Mouse (Mus musculus) limb, embryonic 12.5 days (tissue): Measurements from ENCODE around the gene Tmub1. TPM values are rescaled to one million over a fixed set of nuclear protein-coding genes. Genes with fewer than 3 reads are reported as not detected.
"Not testable (repeated sequence)": the region's sequence is repeated elsewhere in the genome, so short reads cannot be mapped to it uniquely, and the experiment has no call there.

Experiments used
- ATAC-seq: fragments of 200-750 bp; cut with Nextera tagmentation; 2 replicates; pipeline ENCODE4 v1.8.0; 2017; ENCODE audit warnings: low read depth, moderate TSS enrichment; ENCODE audit not compliant: insufficient number of reproducible peaks, insufficient read depth, low FRiP score, low TSS enrichment
- H3K27ac ChIP-seq: fragments of 300-500 bp; sonication (generic); 2 replicates; pipeline ENCODE4 v1.5.1; 2016; ENCODE audit warnings: mild to moderate bottlenecking, moderate library complexity
- H3K27me3 ChIP-seq: fragments of 300-500 bp; sonication (generic); 2 replicates; pipeline ENCODE4 v1.6.1; 2016; ENCODE audit warnings: mild to moderate bottlenecking, moderate library complexity
- H3K36me3 ChIP-seq: fragments of 300-500 bp; sonication (generic); 2 replicates; pipeline ENCODE4 v1.6.1; 2016; ENCODE audit warnings: mild to moderate bottlenecking, moderate library complexity
- H3K4me1 ChIP-seq: fragments of 300-500 bp; sonication (generic); replicated peaks from 2 replicates; pipeline ENCODE4 v1.6.1; 2016
- H3K4me2 ChIP-seq: fragments of 300-500 bp; sonication (generic); 2 replicates; pipeline ENCODE4 v1.6.1; 2016; ENCODE audit warnings: mild to moderate bottlenecking, moderate library complexity
- H3K4me3 ChIP-seq: fragments of 300-500 bp; sonication (generic); replicated peaks from 2 replicates; pipeline ENCODE4 v1.5.1; 2016; ENCODE audit warnings: mild to moderate bottlenecking
- H3K9ac ChIP-seq: fragments of 300-500 bp; sonication (generic); replicated peaks from 2 replicates; pipeline ENCODE4 v1.6.1; 2016; ENCODE audit warnings: mild to moderate bottlenecking, moderate library complexity
- H3K9me3 ChIP-seq: fragments of 300-500 bp; sonication (generic); 2 replicates; pipeline ENCODE4 v1.6.1; 2016; ENCODE audit warnings: mild to moderate bottlenecking, moderate library complexity
- WGBS: fragments of 180-500 bp; shearing (Covaris S2); methylation state at CpG from one replicate; pipeline ENCODE4 v1.1.7; 2016; 5-methylcytosine and 5-hydroxymethylcytosine counted together
- polyA plus RNA-seq: library from polyadenylated mRNA; unstranded; fragments of >200 nt; fragmentation: Nextera tagmentation; extraction: Ambion mirVana; gene quantifications from 2 replicates; pipeline ENCODE4 v1.2.1, GENCODE M21; 2016

Gene Tmub1
- polyA plus RNA-seq, 1 experiment from 2014 or later = 21.0 TPM

DNA sequence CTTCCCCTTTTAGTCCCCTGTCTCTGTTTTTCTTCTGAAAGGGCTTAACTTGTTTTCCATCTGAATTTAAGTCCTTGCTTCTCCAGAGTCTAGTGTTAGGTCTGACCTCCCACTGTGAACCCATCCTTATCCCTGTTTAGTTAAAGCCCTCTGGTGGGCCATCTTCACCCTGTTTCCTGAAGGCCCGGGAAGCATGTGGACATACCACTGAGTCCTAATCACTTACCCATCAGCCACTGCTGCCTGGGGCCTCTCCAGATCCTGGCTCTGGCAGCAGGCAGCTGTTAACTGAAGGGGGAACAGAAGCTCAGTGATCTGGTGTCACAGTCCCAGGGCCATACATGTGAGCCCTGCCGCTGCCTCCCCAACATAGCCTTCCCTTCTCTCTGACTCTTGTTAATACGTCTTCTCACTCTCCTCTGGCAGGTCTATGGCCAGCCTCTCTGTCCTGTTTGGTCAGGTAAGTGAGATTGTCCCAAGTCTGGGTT is 42.2 kb downstream of the Tmub1 start:
- H3K4me1 ChIP-seq = no peaks in the 10 kb centered on the region
- no peak overlapping the region for H3K4me3 ChIP-seq
- H3K27ac ChIP-seq = no peak overlapping the region
- no peaks in the 10 kb centered on the region for H3K27me3 ChIP-seq
- H3K9ac ChIP-seq = no peak overlapping the region
- H3K9me3 ChIP-seq = no peaks in the 10 kb centered on the region
- ATAC-seq = no peak
- no peak overlapping the region for H3K4me2 ChIP-seq
- H3K36me3 ChIP-seq = peaks cover 62% of the 10 kb centered on the region
- WGBS = 63% methylated on average over 3 of the region's 3 CpGs

- peaks cover 64% of the 10 kb centered on the region for H3K36me3 ChIP-seq
- 87% methylated on average over 6 of the region's 6 CpGs for WGBS
Observed at GRCm38 (mm10) chr5:24404594-24405360, 42.9 kb downstream of the Tmub1 start.

GRCm38 (mm10) chr5:24401969-24402368 is 45.7 kb downstream of the Tmub1 start:
- no peaks in the 10 kb centered on the region for H3K27me3 ChIP-seq
- no peaks in the 10 kb centered on the region; the same call in 1 of the 2 replicates for H3K4me1 ChIP-seq
- peaks cover 47% of the 10 kb centered on the region for H3K36me3 ChIP-seq
- H3K4me3 ChIP-seq = no peak overlapping the region
- no peak overlapping the region for H3K4me2 ChIP-seq
- H3K9ac ChIP-seq = 0 out of 2 replicates have a peak overlapping the region, but pooled peaks have one; percentile 12
- no peak for ATAC-seq
- no peak overlapping the region for H3K27ac ChIP-seq
- H3K9me3 ChIP-seq = no peaks in the 10 kb centered on the region
- WGBS = 83% methylated on average over 9 of the region's 9 CpGs

More at GRCm38 (mm10) chr5:24404594-24405360, 42.9 kb downstream of the Tmub1 start:
- Histone ChIP-seq H3K4me3 (no peak overlapping the region), H3K27me3 (no peaks in the 10 kb centered on the region), H3K9me3 (no peaks in the 10 kb centered on the region), H3K4me1 (no peaks in the 10 kb centered on the region; the same call in 1 of the 2 replicates), H3K4me2 (no peak overlapping the region), H3K27ac (no peak overlapping the region), H3K9ac (no peak overlapping the region)
- ATAC-seq = no peak

- WGBS = 88% methylated on average over 5 of the region's 5 CpGs
- no peaks in the 10 kb centered on the region; the same call in 1 of the 2 replicates for H3K4me1 ChIP-seq
- H3K4me2 ChIP-seq = no peak overlapping the region
- no peak overlapping the region for H3K27ac ChIP-seq
- no peak for ATAC-seq
- H3K9me3 ChIP-seq = no peaks in the 10 kb centered on the region
- 0 out of 2 replicates have a peak overlapping the region, but pooled peaks have one; percentile 37 for H3K9ac ChIP-seq
- no peaks in the 10 kb centered on the region for H3K27me3 ChIP-seq
- peaks cover 39% of the 10 kb centered on the region for H3K36me3 ChIP-seq
- no peak overlapping the region for H3K4me3 ChIP-seq
Observed at GRCm38 (mm10) chr5:24400911-24401605, 46.6 kb downstream of the Tmub1 start.

DNA sequence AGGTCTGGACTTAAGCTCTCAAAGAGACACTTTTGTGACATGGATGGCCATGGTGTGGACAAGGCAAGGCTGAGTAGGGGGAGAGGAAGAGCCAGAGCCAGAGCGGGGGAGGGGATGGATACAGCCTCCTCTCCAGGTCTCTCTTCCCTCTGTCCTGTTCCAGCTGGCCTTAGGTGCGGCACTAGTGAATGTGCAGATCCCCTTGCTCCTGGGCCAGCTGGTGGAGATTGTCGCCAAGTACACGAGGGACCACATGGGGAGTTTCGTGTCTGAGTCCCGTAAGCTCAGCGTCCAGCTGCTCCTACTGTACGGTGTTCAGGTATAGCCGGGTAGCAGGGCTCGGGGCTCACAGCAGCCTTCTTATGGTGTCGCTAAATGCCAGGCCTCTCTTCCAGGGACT is 47.3 kb downstream of the Tmub1 start:
- no peak overlapping the region for H3K9ac ChIP-seq
- peaks cover 38% of the 10 kb centered on the region for H3K36me3 ChIP-seq
- no peaks in the 10 kb centered on the region; the same call in 1 of the 2 replicates for H3K4me1 ChIP-seq
- H3K9me3 ChIP-seq = no peaks in the 10 kb centered on the region
- H3K27me3 ChIP-seq = no peaks in the 10 kb centered on the region
- H3K27ac ChIP-seq = no peak overlapping the region
- WGBS = 84% methylated on average over 11 of the region's 11 CpGs
- H3K4me2 ChIP-seq = no peak overlapping the region
- ATAC-seq = no peak
- no peak overlapping the region for H3K4me3 ChIP-seq

- Histone ChIP-seq H3K4me2 (no peak overlapping the region), H3K4me3 (no peak overlapping the region), H3K9ac (no peak overlapping the region), H3K27ac (no peak overlapping the region), H3K36me3 (peaks cover 38% of the 10 kb centered on the region), H3K9me3 (no peaks in the 10 kb centered on the region), H3K27me3 (no peaks in the 10 kb centered on the region), H3K4me1 (no peaks in the 10 kb centered on the region; the same call in 1 of the 2 replicates)
- WGBS = 76% methylated on average over 10 of the region's 10 CpGs
- no peak for ATAC-seq
Observed at GRCm38 (mm10) chr5:24399686-24400085, 48.0 kb downstream of the Tmub1 start.

DNA sequence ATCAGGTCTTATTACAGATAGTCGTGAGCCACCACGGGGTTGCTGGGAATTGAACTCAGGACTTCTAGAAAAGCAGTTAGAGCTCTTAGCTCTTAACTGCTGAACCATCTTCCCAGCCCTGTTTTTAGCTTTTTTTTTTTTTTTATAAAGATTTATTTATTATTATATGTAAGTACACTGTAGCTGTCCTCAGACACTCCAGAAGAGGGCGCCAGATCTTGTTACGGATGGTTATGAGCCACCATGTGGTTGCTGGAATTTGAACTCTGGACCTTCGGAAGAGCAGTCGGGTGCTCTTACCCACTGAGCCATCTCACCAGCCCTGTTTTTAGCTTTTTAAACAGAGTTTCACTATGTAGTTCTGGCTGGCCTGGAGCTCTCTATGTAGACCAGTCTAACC is 51.4 kb downstream of the Tmub1 start:
- peaks cover 10% of the 10 kb centered on the region; the same call in 1 of the 2 replicates for H3K36me3 ChIP-seq
- not testable (repeated sequence) for H3K9me3 ChIP-seq, H3K27ac ChIP-seq, H3K27me3 ChIP-seq, ATAC-seq, H3K9ac ChIP-seq, H3K4me1 ChIP-seq, H3K4me2 ChIP-seq, H3K4me3 ChIP-seq
- WGBS = 88% methylated on average over 6 of the region's 6 CpGs

Other genes with a start within 250 kb of the Tmub1 start
- 4.9 and 5.4 TPM in 2 replicates for gene Kcnh2, start 96.2 kb downstream of the Tmub1 start, polyA plus RNA-seq
- gene Nos3, start 83.0 kb downstream of the Tmub1 start, polyA plus RNA-seq = 5.2 and 6.1 TPM in 2 replicates
- gene Atg9b, start 55.7 kb downstream of the Tmub1 start, polyA plus RNA-seq = 0.46 and 0.47 TPM in 2 replicates
- gene Abcb8, start 54.2 kb downstream of the Tmub1 start, polyA plus RNA-seq = 41.6 and 42.9 TPM in 2 replicates
- 1.2 and 1.7 TPM in 2 replicates for gene Asic3, start 34.5 kb downstream of the Tmub1 start, polyA plus RNA-seq
- 53.8 and 54.5 TPM in 2 replicates for gene Cdk5, start 24.3 kb downstream of the Tmub1 start, polyA plus RNA-seq
- gene Slc4a2, start 24.0 kb downstream of the Tmub1 start, polyA plus RNA-seq = 47.1 and 50.2 TPM in 2 replicates
- 105 TPM in 2 replicates for gene Fastk, start 2.6 kb downstream of the Tmub1 start, polyA plus RNA-seq
- gene Agap3, start 4.3 kb upstream of the Tmub1 start, polyA plus RNA-seq = 42.0 and 67.8 TPM in 2 replicates
- 0.05 TPM in 1 of 2 replicates, not detected in the other for gene Gbx1, start 79.3 kb upstream of the Tmub1 start, polyA plus RNA-seq
- 0.72 and 1.1 TPM in 2 replicates for gene Asb10, start 93.1 kb upstream of the Tmub1 start, polyA plus RNA-seq
- 0.06 and 0.19 TPM in 2 replicates for gene 4931409K22Rik, start 109.0 kb upstream of the Tmub1 start, polyA plus RNA-seq
- gene Abcf2, start 129.6 kb upstream of the Tmub1 start, polyA plus RNA-seq = 131 and 134 TPM in 2 replicates
- gene Chpf2, start 138.9 kb upstream of the Tmub1 start, polyA plus RNA-seq = 20.1 and 24.0 TPM in 2 replicates
- gene Smarcd3, start 176.6 kb upstream of the Tmub1 start, polyA plus RNA-seq = 68.5 and 72.6 TPM in 2 replicates
- 28.3 and 29.4 TPM in 2 replicates for gene Nub1, start 237.7 kb upstream of the Tmub1 start, polyA plus RNA-seq